Mouse (Mus musculus): ENCODE measurements around the gene Noto.
A peak's percentile ranks its signal among the peaks of the same experiment; 100 is the strongest.
"Not testable (repeated sequence)": the region's sequence is repeated elsewhere in the genome, so short reads cannot be mapped to it uniquely, and the experiment has no call there.

Gene Noto

DNA sequence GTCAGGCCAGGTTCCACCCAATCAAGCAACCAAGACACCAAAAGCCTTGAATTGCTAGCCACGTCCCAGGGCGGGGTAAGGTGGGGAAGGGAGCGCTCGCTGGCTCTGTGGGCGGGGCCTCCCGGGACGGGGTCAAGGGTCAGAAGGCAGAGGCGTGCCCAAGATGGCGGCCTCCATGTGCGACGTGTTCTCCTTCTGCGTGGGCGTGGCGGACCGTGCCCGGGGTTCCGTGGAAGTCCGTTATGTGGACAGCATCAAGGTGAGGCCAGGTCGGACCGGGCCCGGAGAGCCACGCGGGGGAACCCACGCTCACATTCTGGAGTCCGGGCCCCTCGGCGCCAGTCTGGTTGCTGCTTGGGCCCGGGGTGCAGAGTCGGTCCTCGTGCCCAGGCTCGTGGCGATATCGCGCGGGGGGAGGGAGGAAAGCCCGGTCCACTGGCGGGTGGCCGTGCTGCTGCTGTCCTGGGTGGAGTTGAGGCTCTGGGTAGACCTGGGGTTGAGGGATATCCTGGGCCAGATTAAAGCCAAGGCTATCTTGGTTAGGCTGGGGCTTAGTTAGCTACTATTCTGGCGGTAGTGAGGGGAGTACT is 8.3 kb downstream of the Noto start, which contains the start of gene Smyd5:
Smyd5 (plus strand) TSS at position 148 of the 590 bp plus-strand sequence.
- DNase-seq (ENCODE audit: low spot score): peak; percentile 85

DNA sequence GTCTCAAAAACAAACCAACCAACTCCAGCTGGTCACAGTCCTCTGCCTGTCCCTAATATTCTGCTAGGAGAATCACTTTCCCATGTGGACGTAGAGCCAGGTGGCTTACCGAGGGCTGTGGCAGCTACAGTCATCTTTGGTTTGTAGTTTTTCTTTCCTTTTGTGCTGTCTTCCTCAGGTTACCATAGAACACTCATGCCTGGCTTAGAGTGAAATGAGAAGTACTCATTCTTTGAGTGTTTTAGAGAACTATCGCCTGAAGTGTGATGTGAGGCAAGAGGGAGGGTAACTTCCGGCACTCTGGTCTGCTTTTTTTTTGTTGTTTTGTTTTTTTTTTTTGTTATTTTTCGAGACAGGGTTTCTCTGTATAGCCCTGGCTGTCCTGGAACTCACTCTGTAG is 10.2 kb downstream of the Noto start:
- DNase-seq (ENCODE audit: low spot score): no peak

DNA sequence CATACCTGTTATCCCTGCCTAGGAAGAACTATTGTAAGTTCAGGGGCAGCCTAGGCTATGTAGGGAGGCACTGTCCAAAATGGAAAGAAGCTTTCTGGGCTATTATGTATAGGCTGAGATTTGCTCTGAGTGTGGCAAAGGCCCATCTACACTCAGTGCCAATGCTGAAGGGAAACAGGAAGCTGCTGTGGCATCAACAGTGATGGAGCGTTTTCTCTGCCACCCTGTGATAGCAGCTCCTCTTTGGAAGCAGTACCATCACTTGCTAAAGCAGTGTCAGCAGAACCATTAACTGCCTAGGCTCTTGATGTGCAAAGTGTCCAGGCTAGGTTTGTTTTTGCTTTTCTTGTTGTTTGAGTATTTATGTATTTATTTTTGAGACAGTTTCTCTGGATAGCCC is 12.5 kb downstream of the Noto start:
- DNase-seq (ENCODE audit: low spot score): no peak

DNA sequence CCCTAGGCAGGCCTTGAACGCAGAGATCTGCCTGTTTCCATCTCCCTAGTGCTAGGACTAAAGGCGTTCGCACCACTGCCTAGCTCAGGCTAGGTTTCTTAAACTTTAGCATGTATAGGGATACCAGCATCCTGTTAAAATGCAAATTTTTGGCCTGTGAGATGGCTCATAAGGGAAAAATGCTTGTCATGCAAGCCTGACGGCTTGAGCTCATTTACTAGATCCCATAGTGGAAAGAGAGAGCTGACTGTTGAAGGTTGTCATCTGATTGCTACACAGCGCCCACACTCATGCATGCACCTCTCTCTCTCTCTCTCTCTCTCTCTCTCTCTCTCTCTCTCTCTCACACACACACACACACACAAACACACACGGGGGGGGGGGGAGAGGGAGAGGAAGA is 12.9 kb downstream of the Noto start:
- no peak for DNase-seq (ENCODE audit: low spot score)

DNA sequence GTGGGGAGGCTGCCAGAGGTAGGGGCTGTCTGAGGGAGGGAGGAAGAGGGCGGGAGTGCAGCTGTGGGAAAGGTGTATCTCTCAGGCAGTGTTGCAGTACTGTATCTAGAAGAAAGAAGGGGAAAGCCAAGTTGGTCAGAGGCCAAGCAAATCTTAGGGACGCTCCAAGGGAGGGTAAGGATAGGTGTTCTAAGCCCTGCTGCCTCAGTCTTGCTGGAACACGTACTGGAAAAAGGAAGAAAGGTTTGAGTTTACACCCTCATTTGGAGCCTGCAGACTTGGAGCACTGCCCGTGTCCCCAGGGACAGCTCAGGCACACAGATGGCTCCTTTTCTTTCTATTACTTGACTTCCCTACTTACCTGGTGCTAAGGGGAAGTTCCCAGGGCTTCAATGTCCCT is 17.5 kb downstream of the Noto start:
- DNase-seq (ENCODE audit: low spot score): no peak

DNA sequence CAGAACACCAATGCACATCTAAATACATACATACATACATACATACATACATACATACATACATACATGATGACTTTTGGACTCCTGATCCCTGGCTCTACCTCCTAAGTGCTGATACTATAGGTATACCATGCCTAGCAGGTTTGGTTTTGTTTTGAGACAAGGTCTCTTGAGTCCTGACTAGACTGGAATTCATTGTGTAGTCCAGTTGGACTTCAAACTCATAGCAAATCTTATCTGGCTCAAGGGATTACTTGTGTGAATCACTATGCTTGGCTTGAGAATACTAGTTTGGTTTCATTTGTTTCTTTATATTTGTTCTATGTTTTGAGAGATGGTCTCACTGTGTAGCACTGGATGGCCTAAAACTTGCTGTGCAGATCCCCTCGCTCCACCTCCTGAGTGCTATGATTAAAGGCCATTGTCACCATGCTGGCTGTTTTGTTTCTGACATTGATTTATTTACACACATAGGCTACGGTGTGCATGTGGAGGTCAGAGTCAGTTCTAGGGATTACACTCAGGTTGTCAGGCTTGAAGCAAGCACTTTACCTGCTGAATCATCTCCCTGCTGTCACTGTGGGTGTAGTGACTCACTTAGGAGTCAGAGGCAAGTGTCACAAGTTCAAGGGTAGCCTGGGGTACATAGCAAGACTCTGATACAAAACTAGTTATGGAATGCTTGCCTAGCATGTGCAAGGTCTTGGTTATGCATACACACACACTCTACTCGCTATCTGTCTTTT is 20.0 kb downstream of the Noto start:
- no peak for DNase-seq (ENCODE audit: low spot score)

DNA sequence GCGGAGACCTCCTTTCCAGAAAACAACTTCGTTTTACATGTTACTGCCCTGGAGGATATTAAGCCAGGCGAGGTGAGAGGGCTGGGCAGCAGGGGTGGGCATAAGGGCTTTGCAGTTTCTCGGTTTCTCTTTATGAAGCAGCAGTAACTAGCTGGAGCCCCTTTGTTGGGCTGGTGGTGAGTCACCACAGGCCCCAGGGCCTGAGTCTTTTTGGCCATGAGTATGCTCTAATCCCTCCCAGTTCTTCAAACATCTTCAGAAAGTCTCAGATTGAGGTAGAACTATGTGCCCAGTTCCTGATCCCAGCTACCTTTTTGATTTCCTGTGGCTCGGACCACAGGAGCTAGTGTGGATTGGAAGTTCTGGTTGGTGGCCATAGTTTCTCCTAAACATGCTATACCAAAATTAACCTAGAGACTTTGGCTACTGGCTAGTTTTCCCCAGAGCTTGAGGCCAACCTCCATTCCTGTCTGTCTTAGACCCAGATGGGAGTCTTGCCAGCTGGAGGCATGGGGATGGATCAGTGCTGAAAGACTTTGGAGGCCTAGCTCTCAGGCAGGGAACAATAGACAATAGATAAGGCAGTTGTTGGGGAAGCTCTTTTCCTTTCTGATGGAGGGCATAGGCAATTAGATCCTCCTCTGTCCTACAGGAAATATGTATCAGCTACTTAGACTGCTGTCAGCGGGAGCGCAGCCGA is 20.7 kb downstream of the Noto start:
- DNase-seq (ENCODE audit: low spot score): peak; percentile 53

DNA sequence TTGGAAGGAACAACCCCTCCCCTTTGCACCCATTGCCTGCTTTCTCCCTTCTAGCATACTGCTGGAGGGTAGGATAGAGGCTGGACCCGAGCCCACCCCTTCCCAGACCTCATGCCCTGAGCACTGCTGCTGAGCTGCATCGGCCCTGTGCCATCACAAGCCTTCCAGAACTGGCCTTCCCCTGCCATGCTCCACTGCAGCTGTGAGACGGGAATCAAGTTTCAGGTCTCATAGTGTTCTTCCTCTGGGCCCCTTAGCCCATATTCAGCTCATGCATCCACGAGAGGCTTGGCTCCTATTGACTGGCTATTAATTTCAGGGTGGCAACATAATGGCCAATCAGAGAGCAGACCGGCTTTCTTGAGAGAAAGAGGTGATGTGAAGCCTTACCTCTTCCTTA is 21.6 kb downstream of the Noto start:
- no peak for DNase-seq (ENCODE audit: low spot score)

DNA sequence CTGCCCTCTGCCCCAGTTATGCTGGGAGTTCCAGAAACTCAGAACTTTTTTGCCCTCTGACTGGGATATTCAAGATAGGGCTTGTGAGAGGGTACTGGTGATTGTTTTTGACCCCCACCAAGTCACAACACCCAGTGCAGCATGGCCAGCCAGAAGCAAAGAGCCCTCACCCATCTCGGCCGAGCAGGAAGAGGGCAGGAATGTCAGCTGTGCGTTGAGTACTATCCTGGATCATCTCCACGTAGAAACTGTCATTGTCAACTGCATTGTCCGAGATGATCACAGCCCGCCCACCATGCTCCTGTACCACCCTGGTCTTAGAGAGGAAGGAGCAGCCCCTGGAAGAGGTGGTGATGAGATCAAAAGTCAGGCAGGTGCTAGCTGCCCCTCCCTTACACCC is 23.7 kb downstream of the Noto start:
- no peak for DNase-seq (ENCODE audit: low spot score)

DNA sequence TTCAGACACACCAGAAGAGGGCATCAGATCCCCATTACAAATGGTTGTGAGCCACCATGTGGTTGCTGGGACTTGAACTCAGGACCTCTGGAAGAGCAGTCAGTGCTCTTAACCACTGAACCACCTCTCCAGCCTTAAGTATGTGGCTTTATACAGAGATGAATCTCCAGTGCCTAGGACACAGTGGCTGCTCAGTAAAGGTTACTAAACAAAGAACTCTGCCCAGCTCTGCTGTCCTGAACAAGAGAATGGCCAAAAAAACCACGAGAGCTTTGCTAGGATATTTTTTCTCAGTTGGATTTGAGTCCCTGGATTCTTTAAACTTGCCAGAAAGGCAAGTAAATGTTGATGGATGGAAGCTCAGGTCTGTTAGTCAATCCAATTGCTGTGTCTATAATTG is 26.5 kb downstream of the Noto start:
- not testable (repeated sequence) for DNase-seq (ENCODE audit: low spot score)

DNA sequence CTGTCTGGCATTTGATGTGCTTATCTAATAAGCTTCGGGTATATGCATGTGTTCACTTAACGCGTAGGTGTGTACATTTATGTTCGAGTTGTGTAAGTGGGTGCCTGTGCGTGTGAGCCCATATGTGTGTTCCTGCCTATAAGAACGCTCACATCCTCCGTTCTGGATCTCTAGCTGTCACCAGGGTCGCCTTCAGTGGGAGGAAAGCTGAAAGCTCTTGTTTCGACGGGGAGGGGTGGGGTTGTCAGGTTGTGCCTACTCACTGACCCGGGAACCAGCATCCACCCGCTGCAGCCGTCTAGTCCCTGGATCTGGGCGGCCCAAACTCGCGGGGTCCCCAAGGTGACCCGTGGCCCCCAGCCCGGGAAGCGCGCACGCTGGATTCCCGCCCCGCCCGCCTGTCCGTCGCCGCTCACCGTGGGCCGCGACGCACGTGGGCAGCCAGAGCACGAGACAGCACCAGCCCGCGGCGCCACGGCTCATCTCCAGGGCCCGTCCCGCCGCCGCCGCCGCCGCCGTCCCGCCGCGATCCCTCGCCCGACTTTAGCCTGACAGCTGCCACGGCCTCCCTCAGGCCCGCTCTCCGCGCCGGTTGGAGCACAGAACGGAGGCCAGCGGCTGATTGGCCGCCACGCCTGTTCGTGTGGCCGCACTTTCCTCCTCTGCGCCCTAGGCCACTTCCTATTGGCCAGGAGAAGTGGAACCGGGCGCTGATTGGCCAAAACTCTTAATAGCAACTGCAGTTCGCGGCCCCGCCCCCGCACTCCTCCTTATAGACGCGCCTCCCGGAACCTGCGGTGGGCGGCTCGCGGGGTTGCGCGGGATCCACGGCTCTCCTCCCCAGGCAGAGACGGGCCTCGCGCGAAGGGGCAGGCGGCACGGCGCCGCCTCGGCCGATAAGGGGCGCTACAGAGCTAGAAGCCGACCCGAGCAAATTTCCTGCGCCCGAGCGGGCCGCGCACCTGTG is 27.3 kb downstream of the Noto start, which contains the start of gene Cct7:
Cct7 (plus strand) TSS at position 818 of the 967 bp plus-strand sequence.
- peak; percentile 100 for DNase-seq (ENCODE audit: low spot score)

DNA sequence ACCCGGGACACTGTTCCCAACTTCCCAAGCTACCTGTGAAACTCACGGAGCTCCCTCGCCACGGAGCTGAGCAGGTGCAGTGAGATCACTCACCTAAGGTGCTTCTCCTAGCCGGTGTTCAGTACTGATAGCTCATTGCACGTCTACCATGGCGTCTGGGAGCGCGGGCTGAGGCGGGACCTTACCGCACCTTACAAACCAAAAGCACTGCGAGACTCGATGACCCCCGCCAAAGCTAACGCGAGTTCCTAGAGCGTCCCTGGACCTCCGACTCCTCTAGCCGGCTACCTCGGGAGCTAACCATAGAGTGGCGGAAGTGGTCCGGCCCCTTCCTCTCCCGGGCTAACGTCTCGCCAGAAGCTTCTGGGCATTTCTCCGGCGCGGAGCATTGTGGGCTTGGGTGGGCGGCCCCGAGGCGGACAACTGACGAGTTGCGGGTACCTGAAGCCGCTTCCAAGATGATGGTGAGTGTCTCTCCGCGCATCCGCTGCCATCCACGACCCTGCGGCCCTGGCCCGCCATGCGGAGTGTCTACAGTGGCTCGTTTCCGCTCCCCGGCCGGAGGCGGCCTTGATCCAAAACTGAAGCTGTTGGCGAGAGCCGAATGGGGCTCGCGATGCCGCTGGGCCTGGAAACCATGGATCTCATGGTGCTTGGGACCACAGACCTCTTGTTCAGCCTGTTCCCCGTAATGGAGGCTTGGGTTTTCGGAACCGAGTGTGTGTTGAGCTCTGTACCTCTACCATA is 28.2 kb downstream of the Noto start, which contains the start of gene Pradc1:
Pradc1 (minus strand) TSS at position 307 of the 747 bp plus-strand sequence.
- DNase-seq (ENCODE audit: low spot score): peak; percentile 100

DNA sequence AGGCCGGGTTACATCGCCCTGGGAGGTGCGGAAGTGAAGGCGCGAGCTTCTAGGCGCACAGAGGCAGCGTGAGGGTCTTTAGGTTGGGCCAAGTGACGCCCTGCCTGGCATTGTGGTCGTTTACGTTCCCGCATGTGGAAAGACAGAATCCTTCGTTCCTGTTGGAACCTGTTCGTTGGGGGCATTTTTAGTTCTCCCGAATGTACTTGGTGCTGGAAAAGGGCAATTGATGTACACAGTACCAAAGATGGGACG is 28.7 kb downstream of the Noto start:
- DNase-seq (ENCODE audit: low spot score): no peak

DNA sequence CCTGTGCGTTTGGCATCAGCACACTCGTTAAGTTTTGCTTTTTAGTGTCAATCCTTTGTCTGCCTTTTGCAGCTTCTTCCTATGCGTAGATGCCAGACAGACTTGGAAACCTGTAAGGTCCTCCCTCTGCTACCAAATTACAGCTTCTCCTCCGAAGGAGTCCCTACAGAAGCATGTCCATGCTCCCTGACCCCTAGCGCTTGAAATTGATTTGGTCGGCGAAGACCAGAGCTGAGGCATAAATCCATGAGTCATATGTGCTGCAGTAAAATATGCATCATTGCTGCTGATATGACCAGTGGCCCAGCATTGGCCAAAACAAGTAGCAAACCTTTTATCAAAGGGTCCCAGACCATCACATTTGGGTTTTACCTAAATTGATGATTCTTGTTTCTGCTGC is 29.1 kb downstream of the Noto start:
- no peak for DNase-seq (ENCODE audit: low spot score)

DNA sequence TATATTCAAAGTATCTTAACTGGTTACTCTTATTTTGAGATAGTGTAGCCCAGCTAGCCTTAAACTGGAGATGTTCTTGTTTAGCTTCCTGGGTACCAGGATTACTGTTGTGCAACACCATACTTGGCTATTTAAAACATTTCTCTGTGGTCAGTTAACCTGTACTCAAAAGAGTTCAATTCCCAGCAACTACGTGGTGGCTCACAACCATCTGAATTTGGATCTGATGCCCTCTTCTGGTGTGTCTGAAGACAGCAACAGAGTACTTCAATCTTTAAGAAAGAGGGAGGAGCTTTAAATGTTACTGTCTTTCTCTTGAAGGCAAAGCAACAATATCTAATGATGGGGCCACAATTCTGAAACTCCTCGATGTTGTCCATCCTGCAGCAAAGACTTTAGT is 35.9 kb downstream of the Noto start:
- no peak for DNase-seq (ENCODE audit: low spot score)

DNA sequence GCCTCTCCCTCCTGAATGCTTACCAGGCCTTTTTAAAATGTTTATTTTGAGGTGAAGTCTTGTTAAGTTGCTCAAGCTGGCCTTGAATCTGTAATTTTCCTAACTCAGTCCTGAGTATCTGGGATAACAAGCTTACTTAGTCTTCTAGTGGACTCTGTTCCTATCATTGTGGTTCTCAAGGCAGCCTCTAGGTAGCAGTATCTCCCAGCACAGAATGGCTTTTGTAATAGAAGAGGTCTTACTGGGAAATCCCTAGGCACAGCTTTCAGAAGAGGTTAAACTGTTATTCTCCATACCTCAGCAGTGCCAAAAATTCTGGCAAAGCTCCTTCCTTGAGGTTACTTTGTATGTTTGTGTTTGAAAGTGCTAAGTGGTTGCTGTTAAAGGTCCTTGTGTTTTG is 41.7 kb downstream of the Noto start:
- DNase-seq (ENCODE audit: low spot score): peak; percentile 55

DNA sequence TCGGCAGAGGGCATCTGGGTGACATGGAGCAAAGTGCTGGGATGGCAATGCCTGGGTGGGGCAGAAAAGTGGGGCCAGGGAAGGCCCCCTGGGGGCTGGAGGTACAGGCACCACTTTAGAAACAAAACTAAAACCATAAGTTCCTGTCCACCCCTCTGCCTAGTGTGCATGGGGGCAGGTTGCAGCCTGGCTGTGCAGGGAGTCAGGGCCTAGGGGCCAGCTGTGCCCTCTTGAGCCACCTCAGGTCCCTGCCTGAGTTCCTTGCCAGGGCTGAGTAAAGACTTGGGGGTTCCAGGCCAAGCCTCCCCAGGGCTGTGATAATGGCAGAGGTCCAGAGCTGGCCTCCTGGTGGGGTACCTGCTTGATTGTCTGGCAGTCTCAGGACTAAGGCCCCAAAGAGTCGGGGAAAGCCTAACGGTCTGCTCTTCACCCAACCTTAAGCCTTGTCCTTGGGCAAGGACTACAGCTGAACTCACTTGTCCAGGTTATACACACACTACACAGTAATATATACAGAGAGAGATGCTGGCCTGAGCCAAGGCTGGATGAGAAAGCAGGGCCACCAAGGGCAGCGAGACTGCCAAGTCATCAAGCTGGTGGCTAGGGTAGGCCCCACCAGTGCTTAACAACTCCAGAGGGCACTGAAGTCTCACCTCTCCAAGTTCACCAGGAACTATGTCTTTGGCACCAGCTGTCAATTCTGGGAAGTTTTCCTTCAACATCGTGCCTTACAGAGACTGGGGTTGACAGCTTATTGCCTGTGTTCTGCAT is 46.2 kb downstream of the Noto start:
- peak; percentile 45 for DNase-seq (ENCODE audit: low spot score)

DNA sequence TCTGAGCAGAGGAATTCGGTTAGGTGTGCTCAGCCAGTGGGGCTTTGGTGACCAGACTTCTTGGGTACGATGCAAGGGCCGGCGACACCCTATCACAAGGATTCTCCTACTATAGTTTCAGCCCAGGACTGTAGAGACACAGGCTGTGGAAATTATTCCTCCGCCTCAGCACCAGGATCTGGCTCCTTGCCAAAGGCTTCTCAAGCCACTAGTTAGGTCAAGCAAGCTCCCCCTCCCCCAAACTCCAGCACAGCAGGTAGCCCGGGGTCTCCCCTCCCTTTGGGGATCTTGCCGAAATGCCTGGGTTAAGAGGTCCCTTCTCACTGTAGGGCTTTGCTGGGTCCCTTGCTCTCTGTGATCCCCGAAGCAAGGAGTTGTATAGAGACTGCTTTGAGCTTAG is 48.3 kb downstream of the Noto start:
- DNase-seq (ENCODE audit: low spot score): no peak

DNA sequence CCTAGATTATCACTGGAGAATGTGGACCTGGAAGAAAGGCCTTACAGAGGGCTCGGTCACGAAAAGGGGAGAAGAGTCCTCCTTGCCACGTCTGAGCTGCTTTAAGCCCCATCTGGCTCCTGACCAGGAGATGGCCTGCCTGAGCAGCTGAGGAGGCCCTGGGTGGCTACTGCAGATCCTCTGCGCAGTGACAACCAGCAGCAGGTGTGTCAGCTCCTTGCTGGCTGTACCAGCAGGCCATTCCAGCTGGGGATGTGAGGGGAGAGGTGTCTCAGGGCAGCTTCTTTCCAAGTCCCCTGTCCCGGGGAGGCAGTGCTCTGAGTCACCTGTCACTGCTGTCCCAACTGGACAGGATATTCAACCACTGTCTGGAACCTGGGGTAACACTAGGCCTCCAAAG is 48.9 kb downstream of the Noto start:
- no peak for DNase-seq (ENCODE audit: low spot score)

DNA sequence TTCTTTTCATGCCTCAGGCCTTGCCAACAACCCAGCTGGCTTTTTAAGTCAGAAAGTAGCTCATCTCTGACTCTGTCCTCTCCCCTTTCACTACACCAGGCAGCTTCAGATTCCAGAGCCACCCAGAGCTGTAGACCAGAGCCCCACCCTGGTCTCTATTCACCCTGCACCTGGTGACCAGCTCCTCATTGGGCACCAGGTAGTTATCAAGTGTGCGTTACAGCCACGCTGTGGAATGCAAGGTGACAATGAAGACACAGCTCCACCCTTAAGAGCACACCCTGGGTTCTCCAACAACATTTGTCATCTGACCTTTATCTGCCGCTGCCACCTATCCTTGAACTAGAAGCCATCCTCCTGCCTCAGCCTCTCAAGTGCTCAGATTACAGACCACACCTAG is 51.9 kb downstream of the Noto start:
- no peak for DNase-seq (ENCODE audit: low spot score)
